Mouse (Mus musculus): Measurements from ENCODE around the gene Mapk13.
A peak's percentile ranks its signal among the peaks of the same experiment; 100 is the strongest.
"Not testable (repeated sequence)": the region's sequence is repeated elsewhere in the genome, so short reads cannot be mapped to it uniquely, and the experiment has no call there.

The Mapk13 gene

GRCm38 (mm10) chr17:28769121-28769874 lies at the start of gene Mapk13:
Mapk13 (plus strand) TSS chr17:28769297.
- no peak for DNase-seq (ENCODE audit: low read depth, low spot score)

- no peak for DNase-seq (ENCODE audit: low read depth, low spot score)
Measured at GRCm38 (mm10) chr17:28725783-28726182, 43.3 kb upstream of the Mapk13 start, which contains the start of gene AC170998.1. AC170998.1 (plus strand) TSS chr17:28726083.

GRCm38 (mm10) chr17:28727511-28727910 lies 41.6 kb upstream of the Mapk13 start:
- not testable (repeated sequence) for DNase-seq (ENCODE audit: low read depth, low spot score)

GRCm38 (mm10) chr17:28735317-28736105 lies 33.6 kb upstream of the Mapk13 start:
- DNase-seq (ENCODE audit: low read depth, low spot score): no peak

GRCm38 (mm10) chr17:28736486-28736885 lies 32.6 kb upstream of the Mapk13 start:
- no peak for DNase-seq (ENCODE audit: low read depth, low spot score)

GRCm38 (mm10) chr17:28737973-28738372 lies 31.1 kb upstream of the Mapk13 start:
- no peak for DNase-seq (ENCODE audit: low read depth, low spot score)

GRCm38 (mm10) chr17:28739244-28739643 lies 29.9 kb upstream of the Mapk13 start:
- no peak for DNase-seq (ENCODE audit: low read depth, low spot score)

- no peak for DNase-seq (ENCODE audit: low read depth, low spot score)
Measured at GRCm38 (mm10) chr17:28743145-28743866, 25.8 kb upstream of the Mapk13 start.

- DNase-seq (ENCODE audit: low read depth, low spot score): peak; percentile 19
Measured at GRCm38 (mm10) chr17:28743916-28744315, 25.2 kb upstream of the Mapk13 start.

- no peak for DNase-seq (ENCODE audit: low read depth, low spot score)
Measured at GRCm38 (mm10) chr17:28745773-28746172, 23.3 kb upstream of the Mapk13 start.

- no peak for DNase-seq (ENCODE audit: low read depth, low spot score)
Measured at GRCm38 (mm10) chr17:28748001-28748400, 21.1 kb upstream of the Mapk13 start.

- no peak for DNase-seq (ENCODE audit: low read depth, low spot score)
Measured at GRCm38 (mm10) chr17:28750580-28750979, 18.5 kb upstream of the Mapk13 start.

GRCm38 (mm10) chr17:28756447-28756846 lies 12.7 kb upstream of the Mapk13 start:
- DNase-seq (ENCODE audit: low read depth, low spot score): no peak

- DNase-seq (ENCODE audit: low read depth, low spot score): no peak
Measured at GRCm38 (mm10) chr17:28757470-28757869, 11.6 kb upstream of the Mapk13 start.

GRCm38 (mm10) chr17:28760736-28761312 lies 8.3 kb upstream of the Mapk13 start:
- no peak for DNase-seq (ENCODE audit: low read depth, low spot score)

GRCm38 (mm10) chr17:28761871-28762270 lies 7.2 kb upstream of the Mapk13 start:
- DNase-seq (ENCODE audit: low read depth, low spot score): peak; percentile 59

- no peak for DNase-seq (ENCODE audit: low read depth, low spot score)
Measured at GRCm38 (mm10) chr17:28766203-28766602, 2.9 kb upstream of the Mapk13 start.

- DNase-seq (ENCODE audit: low read depth, low spot score): no peak
Measured at GRCm38 (mm10) chr17:28766781-28767515, 2.1 kb upstream of the Mapk13 start.

- DNase-seq (ENCODE audit: low read depth, low spot score): no peak
Measured at GRCm38 (mm10) chr17:28769875-28770421, 851 bp downstream of the Mapk13 start.

- DNase-seq (ENCODE audit: low read depth, low spot score): no peak
Measured at GRCm38 (mm10) chr17:28771289-28771688, 2.2 kb downstream of the Mapk13 start.

- DNase-seq (ENCODE audit: low read depth, low spot score): not testable (repeated sequence)
Measured at GRCm38 (mm10) chr17:28774303-28774702, 5.2 kb downstream of the Mapk13 start.

Measured in c-Kit-negative CD71-positive TER-119-positive erythroid progenitor cells, embryonic 14.5 days (primary cell).